Mouse (Mus musculus): ENCODE results near the gene Pitpnb. TPM values are rescaled to one million over a fixed set of nuclear protein-coding genes. Genes with fewer than 3 reads are reported as not detected.

Gene Pitpnb
- polyA plus RNA-seq, 1 experiment = 54.1 TPM

GRCm38 (mm10) chr5:111344721-111345400, 14.3 kb downstream of the Pitpnb start:
- H3K4me3 ChIP-seq (ENCODE audit: insufficient read depth, poor library complexity, severe bottlenecking) = no peak overlapping the region
- no peak for TF ChIP-seq CTCF (IDR thresholded peaks at IDR 0.05; ENCODE audit: control insufficient read depth, insufficient read depth, insufficient read length)
- no peak for TF ChIP-seq MYOG (IDR thresholded peaks at IDR 0.05; ENCODE audit: control insufficient read depth, extremely low read depth, insufficient read length)
- no peak for TF ChIP-seq MYOD1 (IDR thresholded peaks at IDR 0.05; ENCODE audit: control insufficient read depth, insufficient read length, low read depth)
- TF ChIP-seq MAX (IDR thresholded peaks at IDR 0.05) = no peak
- no peak for TF ChIP-seq CEBPB (IDR thresholded peaks at IDR 0.05; ENCODE audit: low read depth)
- no peak for TF ChIP-seq FOSL1 (IDR thresholded peaks at IDR 0.05; ENCODE audit: insufficient read depth, low read length, poor library complexity, severe bottlenecking)
- TF ChIP-seq USF1 (IDR thresholded peaks at IDR 0.05; ENCODE audit: low read depth) = no peak
- H3ac ChIP-seq (ENCODE audit: control insufficient read depth, insufficient read length, low read depth) = no peak overlapping the region
- peaks cover 47% of the 10 kb centered on the region for H3K79me2 ChIP-seq (ENCODE audit: control insufficient read depth, insufficient read depth)
- peaks cover 25% of the 10 kb centered on the region for H3K79me3 ChIP-seq (ENCODE audit: low read depth)
- no peaks in the 10 kb centered on the region for H3K27me3 ChIP-seq (ENCODE audit: control insufficient read depth, insufficient read depth, insufficient read length)
- peaks cover 89% of the 10 kb centered on the region for H3K36me3 ChIP-seq (ENCODE audit: control insufficient read depth, insufficient read depth)

GRCm38 (mm10) chr5:111356811-111357617, 26.5 kb downstream of the Pitpnb start:
- Histone ChIP-seq H3K36me3 (ENCODE audit: control insufficient read depth, insufficient read depth) (peaks cover 54% of the 10 kb centered on the region), H3ac (ENCODE audit: control insufficient read depth, insufficient read length, low read depth) (no peak overlapping the region), H3K79me2 (ENCODE audit: control insufficient read depth, insufficient read depth) (peaks cover 20% of the 10 kb centered on the region), H3K4me3 (ENCODE audit: insufficient read depth, poor library complexity, severe bottlenecking) (no peak overlapping the region), H3K27me3 (ENCODE audit: control insufficient read depth, insufficient read depth, insufficient read length) (no peaks in the 10 kb centered on the region), H3K79me3 (ENCODE audit: low read depth) (peaks cover 4% of the 10 kb centered on the region)
- no peak for TF ChIP-seq MYOD1 (IDR thresholded peaks at IDR 0.05; ENCODE audit: control insufficient read depth, insufficient read length, low read depth)
- no peak for TF ChIP-seq MYOG (IDR thresholded peaks at IDR 0.05; ENCODE audit: control insufficient read depth, extremely low read depth, insufficient read length)
- no peak for TF ChIP-seq CEBPB (IDR thresholded peaks at IDR 0.05; ENCODE audit: low read depth)
- TF ChIP-seq CTCF (IDR thresholded peaks at IDR 0.05; ENCODE audit: control insufficient read depth, insufficient read depth, insufficient read length) = no peak
- TF ChIP-seq FOSL1 (IDR thresholded peaks at IDR 0.05; ENCODE audit: insufficient read depth, low read length, poor library complexity, severe bottlenecking) = no peak
- TF ChIP-seq MAX (IDR thresholded peaks at IDR 0.05) = no peak

GRCm38 (mm10) chr5:111360546-111360945, 30.0 kb downstream of the Pitpnb start:
- H3K27me3 ChIP-seq (ENCODE audit: control insufficient read depth, insufficient read depth, insufficient read length) = no peaks in the 10 kb centered on the region
- H3K4me3 ChIP-seq (ENCODE audit: insufficient read depth, poor library complexity, severe bottlenecking) = no peak overlapping the region
- no peak overlapping the region for H3ac ChIP-seq (ENCODE audit: control insufficient read depth, insufficient read length, low read depth)
- no peak for TF ChIP-seq USF1 (IDR thresholded peaks at IDR 0.05; ENCODE audit: low read depth)
- TF ChIP-seq MYOG (IDR thresholded peaks at IDR 0.05; ENCODE audit: control insufficient read depth, extremely low read depth, insufficient read length) = no peak
- TF ChIP-seq CEBPB (IDR thresholded peaks at IDR 0.05; ENCODE audit: low read depth) = no peak
- TF ChIP-seq CTCF (IDR thresholded peaks at IDR 0.05; ENCODE audit: control insufficient read depth, insufficient read depth, insufficient read length) = no peak
- no peak for TF ChIP-seq MYOD1 (IDR thresholded peaks at IDR 0.05; ENCODE audit: control insufficient read depth, insufficient read length, low read depth)
- no peak for TF ChIP-seq MAX (IDR thresholded peaks at IDR 0.05)
- TF ChIP-seq FOSL1 (IDR thresholded peaks at IDR 0.05; ENCODE audit: insufficient read depth, low read length, poor library complexity, severe bottlenecking) = no peak
- H3K79me3 ChIP-seq (ENCODE audit: low read depth) = peaks cover 13% of the 10 kb centered on the region
- H3K36me3 ChIP-seq (ENCODE audit: control insufficient read depth, insufficient read depth) = peaks cover 70% of the 10 kb centered on the region
- H3K79me2 ChIP-seq (ENCODE audit: control insufficient read depth, insufficient read depth) = peaks cover 36% of the 10 kb centered on the region

- Histone ChIP-seq H3K27me3 (ENCODE audit: control insufficient read depth, insufficient read depth, insufficient read length) (no peaks in the 10 kb centered on the region), H3K79me2 (ENCODE audit: control insufficient read depth, insufficient read depth) (peaks cover 36% of the 10 kb centered on the region), H3K79me3 (ENCODE audit: low read depth) (peaks cover 16% of the 10 kb centered on the region), H3ac (ENCODE audit: control insufficient read depth, insufficient read length, low read depth) (no peak overlapping the region), H3K36me3 (ENCODE audit: control insufficient read depth, insufficient read depth) (peaks cover 70% of the 10 kb centered on the region), H3K4me3 (ENCODE audit: insufficient read depth, poor library complexity, severe bottlenecking) (no peak overlapping the region)
- TF ChIP-seq MAX (IDR thresholded peaks at IDR 0.05) (no peak), USF1 (IDR thresholded peaks at IDR 0.05; ENCODE audit: low read depth) (no peak), CEBPB (IDR thresholded peaks at IDR 0.05; ENCODE audit: low read depth) (no peak), CTCF (IDR thresholded peaks at IDR 0.05; ENCODE audit: control insufficient read depth, insufficient read depth, insufficient read length) (no peak), MYOG (IDR thresholded peaks at IDR 0.05; ENCODE audit: control insufficient read depth, extremely low read depth, insufficient read length) (no peak), FOSL1 (IDR thresholded peaks at IDR 0.05; ENCODE audit: insufficient read depth, low read length, poor library complexity, severe bottlenecking) (no peak), MYOD1 (IDR thresholded peaks at IDR 0.05; ENCODE audit: control insufficient read depth, insufficient read length, low read depth) (no peak)
These were observed 30.5 kb downstream of the Pitpnb start for GRCm38 (mm10) chr5:111361058-111361457.

- peaks cover 68% of the 10 kb centered on the region for H3K36me3 ChIP-seq (ENCODE audit: control insufficient read depth, insufficient read depth)
- no peak overlapping the region for H3ac ChIP-seq (ENCODE audit: control insufficient read depth, insufficient read length, low read depth)
- TF ChIP-seq MAX (IDR thresholded peaks at IDR 0.05) (no peak), MYOG (IDR thresholded peaks at IDR 0.05; ENCODE audit: control insufficient read depth, extremely low read depth, insufficient read length) (no peak), MYOD1 (IDR thresholded peaks at IDR 0.05; ENCODE audit: control insufficient read depth, insufficient read length, low read depth) (no peak), CEBPB (IDR thresholded peaks at IDR 0.05; ENCODE audit: low read depth) (no peak)
- H3K79me2 ChIP-seq (ENCODE audit: control insufficient read depth, insufficient read depth) = peaks cover 29% of the 10 kb centered on the region
- H3K4me3 ChIP-seq (ENCODE audit: insufficient read depth, poor library complexity, severe bottlenecking) = no peak overlapping the region
- no peaks in the 10 kb centered on the region for H3K27me3 ChIP-seq (ENCODE audit: control insufficient read depth, insufficient read depth, insufficient read length)
- peaks cover 16% of the 10 kb centered on the region for H3K79me3 ChIP-seq (ENCODE audit: low read depth)
These were observed 31.3 kb downstream of the Pitpnb start for GRCm38 (mm10) chr5:111361846-111362245.
